Mouse (Mus musculus) urinary bladder, adult 2 months (tissue): Measurements from ENCODE around the gene Myh7. TPM values are rescaled to one million over a fixed set of nuclear protein-coding genes. Genes with fewer than 3 reads are reported as not detected.

Experiments
- DNase-seq: peaks from one replicate; pipeline ENCODE4 v3.0.0; 2022; ENCODE audit warnings: low spot score
- polyA plus RNA-seq: library from polyadenylated mRNA; depleted of rRNA; stranded (reverse); fragments of >200 nt; gene quantifications from 2 replicates; pipeline ENCODE4 v1.2.3, GENCODE M21; 2012

Gene Myh7
- polyA plus RNA-seq, 1 experiment, result 0.26 TPM

- no peak for DNase-seq
These were observed 50.5 kb downstream of the Myh7 start for GRCm38 (mm10) chr14:54943971-54944370.

- no peak for DNase-seq
These were observed 51.9 kb downstream of the Myh7 start for GRCm38 (mm10) chr14:54942479-54942878.

GRCm38 (mm10) chr14:54941024-54941978 lies 53.1 kb downstream of the Myh7 start:
- DNase-seq, result no peak

GRCm38 (mm10) chr14:54940176-54940530 lies 54.3 kb downstream of the Myh7 start:
- DNase-seq, result no peak

GRCm38 (mm10) chr14:54939434-54940175 lies 54.8 kb downstream of the Myh7 start:
- no peak for DNase-seq

GRCm38 (mm10) chr14:54938431-54939219 lies 55.8 kb downstream of the Myh7 start:
- DNase-seq, result no peak

GRCm38 (mm10) chr14:54937361-54938182 lies 56.9 kb downstream of the Myh7 start:
- no peak for DNase-seq

GRCm38 (mm10) chr14:54936831-54937160 lies 57.6 kb downstream of the Myh7 start:
- DNase-seq, result no peak

- no peak for DNase-seq
These were observed 58.3 kb downstream of the Myh7 start, which contains the start of gene Cmtm5 for GRCm38 (mm10) chr14:54935904-54936830. Gene Cmtm5, plus strand, starts transcription at chr14:54936261.

GRCm38 (mm10) chr14:54932645-54933150 lies 61.7 kb downstream of the Myh7 start, which contains the start of gene Il25:
Gene Il25, plus strand, starts transcription at chr14:54932695.
- no peak for DNase-seq

- DNase-seq, result no peak
These were observed 64.0 kb downstream of the Myh7 start for GRCm38 (mm10) chr14:54930431-54930830.

GRCm38 (mm10) chr14:54929801-54930200 lies 64.6 kb downstream of the Myh7 start:
- DNase-seq, result no peak

GRCm38 (mm10) chr14:54927296-54927695 lies 67.1 kb downstream of the Myh7 start:
- DNase-seq, result no peak

- peak; percentile 67 for DNase-seq
These were observed 67.8 kb downstream of the Myh7 start for GRCm38 (mm10) chr14:54926401-54927158.

- DNase-seq, result peak; percentile 80
These were observed 68.8 kb downstream of the Myh7 start, which contains the start of gene Efs for GRCm38 (mm10) chr14:54925349-54926342. Gene Efs, minus strand, starts transcription at chr14:54926126.

GRCm38 (mm10) chr14:54924641-54925348 lies 69.6 kb downstream of the Myh7 start:
- DNase-seq, result peak; percentile 46
